Mouse (Mus musculus) hindlimb bud, embryonic 11.5 days (tissue): ENCODE results near the gene Cntnap1.

Source experiments
- DNase-seq: peaks from one replicate; pipeline ENCODE4 v3.0.0-alpha.2; 2012; ENCODE audit warnings: low read depth, low spot score; ENCODE audit errors: extremely low spot score

Cntnap1 gene

GRCm38 (mm10) chr11:101211970-101212369 is 41.6 kb downstream of the Cntnap1 start:
- peak; percentile 87 for DNase-seq

GRCm38 (mm10) chr11:101216936-101217335 is 46.6 kb downstream of the Cntnap1 start:
- DNase-seq, result no peak

- DNase-seq, result no peak
Observed at GRCm38 (mm10) chr11:101218436-101219055, 48.2 kb downstream of the Cntnap1 start.

GRCm38 (mm10) chr11:101220853-101221252 is 50.5 kb downstream of the Cntnap1 start:
- no peak for DNase-seq

- no peak for DNase-seq
Observed at GRCm38 (mm10) chr11:101221306-101221986, 51.1 kb downstream of the Cntnap1 start.

- no peak for DNase-seq
Observed at GRCm38 (mm10) chr11:101224337-101224736, 54.0 kb downstream of the Cntnap1 start.

GRCm38 (mm10) chr11:101225331-101226064 is 55.2 kb downstream of the Cntnap1 start:
- DNase-seq, result no peak

- no peak for DNase-seq
Observed at GRCm38 (mm10) chr11:101226065-101226701, 55.9 kb downstream of the Cntnap1 start, which contains the start of gene Ezh1. Gene Ezh1, minus strand, starts transcription at chr11:101226463.

GRCm38 (mm10) chr11:101229361-101229900 is 59.1 kb downstream of the Cntnap1 start:
- no peak for DNase-seq

- DNase-seq, result no peak
Observed at GRCm38 (mm10) chr11:101230061-101230511, 59.8 kb downstream of the Cntnap1 start.

- no peak for DNase-seq
Observed at GRCm38 (mm10) chr11:101230526-101230925, 60.2 kb downstream of the Cntnap1 start.

- DNase-seq, result no peak
Observed at GRCm38 (mm10) chr11:101230991-101231871, 60.9 kb downstream of the Cntnap1 start.

- no peak for DNase-seq
Observed at GRCm38 (mm10) chr11:101232010-101232839, 61.9 kb downstream of the Cntnap1 start.

- no peak for DNase-seq
Observed at GRCm38 (mm10) chr11:101233240-101233639, 62.9 kb downstream of the Cntnap1 start.

GRCm38 (mm10) chr11:101234124-101234523 is 63.8 kb downstream of the Cntnap1 start:
- no peak for DNase-seq

GRCm38 (mm10) chr11:101235429-101235828 is 65.1 kb downstream of the Cntnap1 start:
- DNase-seq, result no peak

- DNase-seq, result no peak
Observed at GRCm38 (mm10) chr11:101236782-101237181, 66.5 kb downstream of the Cntnap1 start.

- no peak for DNase-seq
Observed at GRCm38 (mm10) chr11:101238071-101238647, 67.8 kb downstream of the Cntnap1 start.
